8 mouse cellular contexts compared by ENCODE assay signal in genomic region chr11:116654255-116654821, GRCm38 (mm10). TPM values are rescaled to one million over a fixed set of nuclear protein-coding genes. Genes with fewer than 3 reads are reported as not detected.
A peak's percentile ranks its signal among the peaks of the same experiment; 100 is the strongest.
DNase-seq lines count a peak whose midpoint lies in the region; ATAC-seq and TF ChIP-seq lines count a peak whose summit lies in the region.

Gene Cygb (minus strand): TSS chr11:116654313.

- ATAC-seq in forebrain, embryonic 14.5 days, result no peak
- no peak for ATAC-seq in limb, embryonic 13.5 days (ENCODE audit: low FRiP score, low read depth)
- ATAC-seq in neural tube, embryonic 14.5 days (ENCODE audit: low read depth), result no peak; the same call in 1 of the 2 replicates

- H3K9me3 ChIP-seq in forebrain, embryonic 14.5 days (replicated peaks; ENCODE audit: control insufficient read depth, low read length), result no peaks in the 10 kb centered on the region
- no peaks in the 10 kb centered on the region for H3K9me3 ChIP-seq in hindbrain, embryonic 10.5 days
- no peaks in the 10 kb centered on the region for H3K9me3 ChIP-seq in limb, embryonic 13.5 days
- H3K9me3 ChIP-seq in neural tube, embryonic 14.5 days (ENCODE audit: control insufficient read depth, low read length), result no peaks in the 10 kb centered on the region

- 10% methylated on average over 28 of the region's 28 CpGs for WGBS in forebrain, embryonic 14.5 days
- WGBS in hindbrain, embryonic 10.5 days, result 6% methylated on average over 28 of the region's 28 CpGs
- WGBS in limb, embryonic 13.5 days, result 5% methylated on average over 28 of the region's 28 CpGs
- 7% methylated on average over 27 of the region's 28 CpGs for WGBS in neural tube, embryonic 14.5 days

- no peak for DNase-seq in layer of hippocampus, adult 2 months (ENCODE audit: low spot score in 2 of 2)
- DNase-seq in layer of hippocampus, adult 9-10 months (ENCODE audit: low spot score), result no peak
- DNase-seq in adrenal gland, postnatal 25 days, result peak; percentile 46
- no peak for DNase-seq in forebrain, embryonic 14.5 days (ENCODE audit: low spot score)
- DNase-seq in hindbrain, embryonic 10.5 days (ENCODE audit: low spot score), result peak; percentile 56
- DNase-seq in spleen, adult 12 weeks (ENCODE audit: low spot score), result no peak

- H3K27me3 ChIP-seq in forebrain, embryonic 14.5 days (replicated peaks; ENCODE audit: control insufficient read depth, insufficient read depth, low read length), result peaks cover 18% of the 10 kb centered on the region
- H3K27me3 ChIP-seq in hindbrain, embryonic 10.5 days (ENCODE audit: insufficient read depth, poor library complexity, severe bottlenecking), result peaks cover 78% of the 10 kb centered on the region
- peaks cover 38% of the 10 kb centered on the region for H3K27me3 ChIP-seq in limb, embryonic 13.5 days
- peaks cover 12% of the 10 kb centered on the region for H3K27me3 ChIP-seq in neural tube, embryonic 14.5 days (ENCODE audit: control insufficient read depth, insufficient read depth, low read length)

- no peaks in the 10 kb centered on the region for H3K36me3 ChIP-seq in forebrain, embryonic 14.5 days (ENCODE audit: control insufficient read depth, insufficient read depth, low read length)
- no peaks in the 10 kb centered on the region for H3K36me3 ChIP-seq in hindbrain, embryonic 10.5 days
- no peaks in the 10 kb centered on the region for H3K36me3 ChIP-seq in limb, embryonic 13.5 days
- H3K36me3 ChIP-seq in neural tube, embryonic 14.5 days (ENCODE audit: control insufficient read depth, insufficient read depth, low read length), result no peaks in the 10 kb centered on the region

- TF ChIP-seq CTCF in layer of hippocampus, adult 2 months (conservative IDR thresholded peaks at IDR 0.05), result no peak

- H3K9ac ChIP-seq in forebrain, embryonic 14.5 days (ENCODE audit: low read length), result peak within 1 kb of the TSS; percentile 75
- H3K9ac ChIP-seq in limb, embryonic 13.5 days, result peak within 1 kb of the TSS; percentile 70
- H3K9ac ChIP-seq in neural tube, embryonic 14.5 days (replicated peaks; ENCODE audit: low read depth, low read length), result peak within 1 kb of the TSS; percentile 72

- peak within 1 kb of the TSS; percentile 93 for H3K27ac ChIP-seq in layer of hippocampus, adult 2 months
- H3K27ac ChIP-seq in forebrain, embryonic 14.5 days (ENCODE audit: low read depth, low read length), result no peak within 1 kb of the TSS; the same call in 1 of the 2 replicates
- peak within 1 kb of the TSS; percentile 79 for H3K27ac ChIP-seq in hindbrain, embryonic 10.5 days
- no peak within 1 kb of the TSS for H3K27ac ChIP-seq in limb, embryonic 13.5 days
- 0 out of 2 replicates have a peak within 1 kb of the TSS, but pooled peaks have one; percentile 28 for H3K27ac ChIP-seq in neural tube, embryonic 14.5 days (ENCODE audit: low read depth, low read length)

- peak within 1 kb of the TSS; percentile 92 for H3K4me2 ChIP-seq in forebrain, embryonic 14.5 days (ENCODE audit: low read length)
- H3K4me2 ChIP-seq in limb, embryonic 13.5 days (replicated peaks), result peak within 1 kb of the TSS; percentile 96
- peak within 1 kb of the TSS; percentile 96 for H3K4me2 ChIP-seq in neural tube, embryonic 14.5 days (ENCODE audit: low read depth, low read length)

- peak within 1 kb of the TSS; percentile 72 for H3K4me3 ChIP-seq in layer of hippocampus, adult 2 months
- H3K4me3 ChIP-seq in forebrain, embryonic 14.5 days (ENCODE audit: low read depth, low read length), result peak within 1 kb of the TSS; percentile 49
- H3K4me3 ChIP-seq in hindbrain, embryonic 10.5 days, result peak within 1 kb of the TSS; percentile 65
- peak within 1 kb of the TSS; percentile 56 for H3K4me3 ChIP-seq in limb, embryonic 13.5 days
- H3K4me3 ChIP-seq in neural tube, embryonic 14.5 days (ENCODE audit: low read depth, low read length), result peak within 1 kb of the TSS; percentile 57

- H3K4me1 ChIP-seq in forebrain, embryonic 14.5 days (ENCODE audit: control insufficient read depth, insufficient read depth, low read length), result peaks cover 21% of the 10 kb centered on the region
- H3K4me1 ChIP-seq in hindbrain, embryonic 10.5 days (replicated peaks), result peaks cover 61% of the 10 kb centered on the region
- H3K4me1 ChIP-seq in limb, embryonic 13.5 days, result peaks cover 43% of the 10 kb centered on the region
- peaks cover 19% of the 10 kb centered on the region for H3K4me1 ChIP-seq in neural tube, embryonic 14.5 days (ENCODE audit: control insufficient read depth, insufficient read depth, low read length)

RNA-seq across cellular contexts. Expression of gene Cygb, which starts in this region (rescaled TPM):
- 10 to 100 TPM; 71.9 to 73.5 TPM for total RNA-seq in layer of hippocampus, adult 2 months (2021)
- 18.7 and 25.4 TPM in 2 replicates for total RNA-seq in adrenal gland, postnatal 25 days (2021)
- polyA plus RNA-seq in forebrain, embryonic 14.5 days (2014; fragmentation: Nextera tagmentation; extraction: Ambion mirVana), result 14.7 and 15.4 TPM in 2 replicates
- 3.5 and 3.8 TPM in 2 replicates for polyA plus RNA-seq in hindbrain, embryonic 10.5 days (2016; fragmentation: Nextera tagmentation; extraction: Ambion mirVana)
- polyA plus RNA-seq in limb, embryonic 13.5 days (2015; fragmentation: Nextera tagmentation; extraction: Ambion mirVana), result 6.0 and 7.2 TPM in 2 replicates
- polyA plus RNA-seq in neural tube, embryonic 14.5 days (2014; fragmentation: Nextera tagmentation; extraction: Ambion mirVana), result 23.7 and 29.1 TPM in 2 replicates

Comparison
In these comparisons a context has a peak if more than half of its experiments do, and no peak if none do; other contexts are left out.
1. DNase-seq: peak in adrenal gland, postnatal 25 days (single experiment) and hindbrain, embryonic 10.5 days (single experiment); none in layer of hippocampus, adult 2 months (0 of 2), layer of hippocampus, adult 9-10 months (single experiment), forebrain, embryonic 14.5 days (single experiment) and spleen, adult 12 weeks (single experiment).
2. H3K27ac ChIP-seq: peak in layer of hippocampus, adult 2 months (single experiment), hindbrain, embryonic 10.5 days (single experiment) and neural tube, embryonic 14.5 days (single experiment); none in forebrain, embryonic 14.5 days (single experiment) and limb, embryonic 13.5 days (single experiment).
3. Peak in every context shown above with its lines, with median percentiles within 50 percentile points of each other: H3K4me3 ChIP-seq, H3K4me2 ChIP-seq and H3K9ac ChIP-seq.